Mouse (Mus musculus): ENCODE measurements at regions not wholly inside any gene's neighbourhood (a gene's known extent, or its start where the extent isn't known, plus 50 kb on each side); places are given as distances from the start of the nearest gene placed in this dataset.

DNA sequence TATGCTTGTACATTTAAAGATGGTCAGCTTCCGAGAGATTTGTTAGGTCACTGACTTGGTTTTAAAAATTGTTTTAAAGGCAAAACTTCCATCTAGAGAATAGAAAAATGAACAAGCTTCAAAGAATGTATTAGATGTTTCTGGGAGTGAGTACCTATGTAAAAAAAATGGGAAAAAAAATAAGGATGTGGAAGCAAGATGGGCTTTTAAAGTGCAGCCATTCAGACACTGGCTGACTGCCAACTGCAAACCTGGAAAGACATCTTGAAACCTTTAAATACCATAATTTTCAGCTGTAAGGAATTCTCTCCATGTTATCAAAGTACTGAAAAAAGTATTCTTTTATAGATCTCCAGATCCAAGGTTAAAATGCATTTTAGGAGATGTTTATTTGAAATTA lies 315.7 kb downstream of the Fgf10 start:
- TF ChIP-seq CTCF (IDR thresholded peaks at IDR 0.05; ENCODE audit: extremely low read depth, insufficient read depth, low read length) (no peak), POLR2A (IDR thresholded peaks at IDR 0.05; ENCODE audit: extremely low read depth, insufficient read depth, low read length) (no peak)

Data from cortical plate, adult 2 months (tissue).